Mouse (Mus musculus): ENCODE data around the gene Vmn1r28.
"Not testable (repeated sequence)": the region's sequence is repeated elsewhere in the genome, so short reads cannot be mapped to it uniquely, and the experiment has no call there.

Gene Vmn1r28

GRCm38 (mm10) chr6:58261737-58262136 lies at the start of gene Vmn1r28:
TSS of gene Vmn1r28 (plus strand) at chr6:58262037.
- DNase-seq (ENCODE audit: inconsistent ontology term) = no peak

GRCm38 (mm10) chr6:58216119-58216518 lies 45.7 kb upstream of the Vmn1r28 start:
- no peak for DNase-seq (ENCODE audit: inconsistent ontology term)

- DNase-seq (ENCODE audit: inconsistent ontology term) = no peak
Observed at GRCm38 (mm10) chr6:58218721-58219120, 43.1 kb upstream of the Vmn1r28 start, which contains the start of gene Vmn1r27. TSS of gene Vmn1r27 (minus strand) at chr6:58218821.

GRCm38 (mm10) chr6:58279661-58280060 lies 17.8 kb downstream of the Vmn1r28 start:
- not testable (repeated sequence) for DNase-seq (ENCODE audit: inconsistent ontology term)

GRCm38 (mm10) chr6:58292201-58292600 lies 30.4 kb downstream of the Vmn1r28 start:
- no peak for DNase-seq (ENCODE audit: inconsistent ontology term)

- not testable (repeated sequence) for DNase-seq (ENCODE audit: inconsistent ontology term)
Observed at GRCm38 (mm10) chr6:58298511-58298910, 36.7 kb downstream of the Vmn1r28 start.

GRCm38 (mm10) chr6:58301249-58301648 lies 39.4 kb downstream of the Vmn1r28 start, which contains the start of gene Vmn1r29:
TSS of gene Vmn1r29 (plus strand) at chr6:58301549.
- DNase-seq (ENCODE audit: inconsistent ontology term) = no peak
